Mouse (Mus musculus) heart, adult 2 months (tissue): Measurements from ENCODE around the gene Col4a1. TPM values are rescaled to one million over a fixed set of nuclear protein-coding genes. Genes with fewer than 3 reads are reported as not detected.

Experiments
- DNase-seq, 2 experiments: peaks; one replicate each; pipeline ENCODE4 v3.0.0; 2021
- H3K27ac ChIP-seq: fragments of 200-600 bp; 2 replicates; pipeline ENCODE4 v1.8.1; 2022
- H3K27me3 ChIP-seq: fragments of 200-500 bp; 2 replicates; pipeline ENCODE4 v1.6.1; 2012; ENCODE audit warnings: mild to moderate bottlenecking, low read length, inconsistent platforms, mixed read lengths; ENCODE audit not compliant: control insufficient read depth, insufficient read depth
- H3K36me3 ChIP-seq: fragments of 200-500 bp; 2 replicates; pipeline ENCODE4 v1.6.1; 2012; ENCODE audit warnings: low read length, inconsistent platforms; ENCODE audit not compliant: control insufficient read depth, insufficient read depth
- H3K4me1 ChIP-seq: fragments of 200-500 bp; 2 replicates; pipeline ENCODE4 v1.6.1; 2011; ENCODE audit warnings: low read length; ENCODE audit not compliant: control insufficient read depth, insufficient read depth
- H3K4me3 ChIP-seq: fragments of 200-600 bp; 2 replicates; pipeline ENCODE4 v1.8.1; 2022
- H3K79me2 ChIP-seq: fragments of 200-500 bp; replicated peaks from 2 replicates; pipeline ENCODE4 v1.6.1; 2012; ENCODE audit warnings: mild to moderate bottlenecking, inconsistent platforms, low read length, moderate library complexity, mixed read lengths; ENCODE audit not compliant: control insufficient read depth, insufficient read depth
- H3K9ac ChIP-seq: fragments of 200-500 bp; 2 replicates; pipeline ENCODE4 v1.6.1; 2012; ENCODE audit warnings: low read depth, mild to moderate bottlenecking, control low read depth, inconsistent platforms, low read length, mixed read lengths
- CTCF ChIP-seq: fragments of 200-600 bp; IDR thresholded peaks from 2 replicates; pipeline ENCODE4 v1.8.1; 2022; ENCODE audit warnings: antibody characterized with exemption, mild to moderate bottlenecking, moderate library complexity
- EP300 ChIP-seq: fragments of 200-500 bp; IDR thresholded peaks from 2 replicates; pipeline ENCODE4 v1.6.1; 2011; ENCODE audit warnings: low read depth, low read length, control low read depth; ENCODE audit not compliant: insufficient read depth
- POLR2A ChIP-seq: fragments of 200-500 bp; IDR thresholded peaks from 2 replicates; pipeline ENCODE4 v1.6.1; 2011; ENCODE audit warnings: mild to moderate bottlenecking, low read depth, low read length, control low read depth; ENCODE audit not compliant: insufficient read depth
- WGBS: fragments of 180-500 bp; shearing (Covaris S2); methylation state at CpG from one replicate; pipeline ENCODE4 v1.1.7; 2018; 5-methylcytosine and 5-hydroxymethylcytosine counted together
- intact Hi-C: fragments of 180-260 bp; cut with DNase I; formaldehyde crosslinking; loops from one replicate; pipeline ENCODE4 v1.15.1; 2025
- polyA plus RNA-seq: library from polyadenylated mRNA; depleted of rRNA; stranded (reverse); fragments of >200 nt; gene quantifications from 2 replicates; pipeline ENCODE4 v1.2.3, GENCODE M21; 2012
- total RNA-seq, 2 experiments: library from RNA; stranded (reverse); gene quantifications; 2 replicates each; pipeline ENCODE4 v1.2.3; 2021

Gene Col4a1
- total and polyA plus RNA-seq, 3 experiments: 221 to 311 (median 258) TPM

GRCm38 (mm10) chr8:11258517-11259136 lies 54.0 kb downstream of the Col4a1 start:
- no peak overlapping the region for H3K4me3 ChIP-seq
- 16% methylated on average over 2 of the region's 2 CpGs for WGBS
- peaks cover 55% of the 10 kb centered on the region for H3K4me1 ChIP-seq
- DNase-seq: peak in 1 of 2 experiments; percentile 54
- TF ChIP-seq CTCF (no peak), EP300 (no peak), POLR2A (no peak)
- H3K9ac ChIP-seq: no peak overlapping the region
- intact Hi-C loops: no loop called here
- no peaks in the 10 kb centered on the region for H3K27me3 ChIP-seq
- H3K36me3 ChIP-seq: peaks cover 39% of the 10 kb centered on the region
- H3K27ac ChIP-seq: peak overlapping the region; percentile 58
- peaks cover 3% of the 10 kb centered on the region; the same call in 1 of the 2 replicates for H3K79me2 ChIP-seq

GRCm38 (mm10) chr8:11257079-11258017 lies 55.3 kb downstream of the Col4a1 start:
- Histone ChIP-seq H3K27ac (peak overlapping the region; percentile 58), H3K4me3 (no peak overlapping the region), H3K36me3 (peaks cover 33% of the 10 kb centered on the region), H3K4me1 (peaks cover 55% of the 10 kb centered on the region), H3K9ac (no peak overlapping the region), H3K79me2 (peaks cover 3% of the 10 kb centered on the region; the same call in 1 of the 2 replicates), H3K27me3 (no peaks in the 10 kb centered on the region)
- TF ChIP-seq CTCF (no peak), EP300 (no peak), POLR2A (no peak)
- 39% methylated on average over 13 of the region's 13 CpGs for WGBS
- intact Hi-C loops: no loop called here
- DNase-seq: no peak

GRCm38 (mm10) chr8:11256405-11256804 lies 56.2 kb downstream of the Col4a1 start:
- Histone ChIP-seq H3K27ac (peak overlapping the region; percentile 12; the same call in 1 of the 2 replicates), H3K9ac (no peak overlapping the region), H3K4me1 (peaks cover 51% of the 10 kb centered on the region), H3K4me3 (no peak overlapping the region), H3K27me3 (no peaks in the 10 kb centered on the region), H3K36me3 (peaks cover 28% of the 10 kb centered on the region), H3K79me2 (peaks cover 3% of the 10 kb centered on the region; the same call in 1 of the 2 replicates)
- 58% methylated on average over 7 of the region's 7 CpGs for WGBS
- intact Hi-C loops: no loop called here
- TF ChIP-seq POLR2A: no peak
- no peak for TF ChIP-seq EP300
- TF ChIP-seq CTCF: no peak
- DNase-seq: no peak

- WGBS: 37% methylated on average over 7 of the region's 7 CpGs
- intact Hi-C loops: no loop called here
- no peaks in the 10 kb centered on the region for H3K27me3 ChIP-seq
- peaks cover 3% of the 10 kb centered on the region; the same call in 1 of the 2 replicates for H3K79me2 ChIP-seq
- H3K4me1 ChIP-seq: peaks cover 48% of the 10 kb centered on the region
- H3K9ac ChIP-seq: no peak overlapping the region
- TF ChIP-seq EP300 (no peak), POLR2A (no peak), CTCF (no peak)
- H3K27ac ChIP-seq: no peak overlapping the region; the same call in 1 of the 2 replicates
- no peak for DNase-seq
- peaks cover 21% of the 10 kb centered on the region for H3K36me3 ChIP-seq
- H3K4me3 ChIP-seq: no peak overlapping the region
These were observed 56.9 kb downstream of the Col4a1 start for GRCm38 (mm10) chr8:11255680-11256079.

GRCm38 (mm10) chr8:11254914-11255530 lies 57.6 kb downstream of the Col4a1 start:
- no peak overlapping the region for H3K9ac ChIP-seq
- no peaks in the 10 kb centered on the region for H3K27me3 ChIP-seq
- peaks cover 49% of the 10 kb centered on the region for H3K4me1 ChIP-seq
- TF ChIP-seq EP300 (no peak), POLR2A (no peak), CTCF (no peak)
- H3K36me3 ChIP-seq: peaks cover 19% of the 10 kb centered on the region
- no peak overlapping the region; the same call in 1 of the 2 replicates for H3K27ac ChIP-seq
- intact Hi-C loops: no loop called here
- no peak for DNase-seq
- peaks cover 5% of the 10 kb centered on the region for H3K79me2 ChIP-seq
- WGBS: 69% methylated on average over 10 of the region's 10 CpGs
- no peak overlapping the region for H3K4me3 ChIP-seq
